Mouse (Mus musculus) thymus, adult 2 months (tissue): ENCODE results near the gene Ipo4. TPM values are rescaled to one million over a fixed set of nuclear protein-coding genes. Genes with fewer than 3 reads are reported as not detected.
A peak's percentile ranks its signal among the peaks of the same experiment; 100 is the strongest.

Experiments used
- DNase-seq: peaks from one replicate; pipeline ENCODE4 v3.0.0; 2021
- H3K27ac ChIP-seq: fragments of 200-500 bp; 2 replicates; pipeline ENCODE4 v1.5.1; 2012; ENCODE audit warnings: low read length, control low read depth; ENCODE audit not compliant: control insufficient read depth, insufficient read depth
- H3K27me3 ChIP-seq: fragments of 200-500 bp; 2 replicates; pipeline ENCODE4 v1.6.1; 2012; ENCODE audit warnings: mild to moderate bottlenecking, low read length, moderate library complexity, mixed read lengths; ENCODE audit not compliant: control insufficient read depth, insufficient read depth
- H3K36me3 ChIP-seq: fragments of 200-500 bp; 2 replicates; pipeline ENCODE4 v1.6.1; 2012; ENCODE audit warnings: mild to moderate bottlenecking, low read length, moderate library complexity; ENCODE audit not compliant: control insufficient read depth, insufficient read depth
- H3K4me1 ChIP-seq: fragments of 200-500 bp; replicated peaks from 2 replicates; pipeline ENCODE4 v1.6.1; 2012; ENCODE audit warnings: low read length; ENCODE audit not compliant: control insufficient read depth, insufficient read depth
- H3K4me3 ChIP-seq: fragments of 200-500 bp; 2 replicates; pipeline ENCODE4 v1.5.1; 2012; ENCODE audit warnings: mild to moderate bottlenecking, low read length, control low read depth, moderate library complexity; ENCODE audit not compliant: control insufficient read depth, insufficient read depth
- CTCF ChIP-seq: fragments of 200-500 bp; IDR thresholded peaks from 2 replicates; pipeline ENCODE4 v1.5.1; 2012; ENCODE audit warnings: mild to moderate bottlenecking, control low read depth, low read length, moderate library complexity, borderline replicate concordance; ENCODE audit not compliant: control insufficient read depth, poor library complexity, insufficient read depth; ENCODE audit errors: extremely low read depth
- POLR2A ChIP-seq: fragments of 200-500 bp; IDR thresholded peaks from 2 replicates; pipeline ENCODE4 v1.6.1; 2012; ENCODE audit warnings: mild to moderate bottlenecking, low read length, control low read depth, moderate library complexity; ENCODE audit not compliant: control insufficient read depth, poor library complexity, insufficient read depth; ENCODE audit errors: extremely low read depth
- WGBS: fragments of 180-500 bp; shearing (Covaris S2); methylation state at CpG from one replicate; pipeline ENCODE4 v1.1.7; 2018; 5-methylcytosine and 5-hydroxymethylcytosine counted together
- polyA plus RNA-seq: library from polyadenylated mRNA; depleted of rRNA; stranded (reverse); fragments of >200 nt; gene quantifications from 2 replicates; pipeline ENCODE4 v1.2.3, GENCODE M21; 2012

Ipo4 gene
- polyA plus RNA-seq, 1 experiment, result 71.6 TPM

GRCm38 (mm10) chr14:55591331-55591891, 44.3 kb downstream of the Ipo4 start, which contains the start of gene Rnf31:
TSS of gene Rnf31 (plus strand) at chr14:55591708.
- peaks cover 20% of the 10 kb centered on the region for H3K36me3 ChIP-seq
- WGBS, result under 1% methylated on average over 33 of the region's 33 CpGs
- H3K27ac ChIP-seq, result peak within 1 kb of the TSS; percentile 82
- H3K4me1 ChIP-seq, result peaks cover 13% of the 10 kb centered on the region
- peak within 1 kb of the TSS; percentile 70 for H3K4me3 ChIP-seq
- H3K27me3 ChIP-seq, result no peaks in the 10 kb centered on the region
- DNase-seq, result peak; percentile 89
- TF ChIP-seq POLR2A (no peak), CTCF (0 out of 2 replicates have a peak, but pooled peaks have one; percentile 28)

- WGBS, result under 1% methylated on average over 22 of the region's 22 CpGs
- Histone ChIP-seq H3K4me1 (peaks cover 13% of the 10 kb centered on the region), H3K27ac (peak within 1 kb of the TSS; percentile 82), H3K4me3 (peak within 1 kb of the TSS; percentile 70), H3K27me3 (no peaks in the 10 kb centered on the region), H3K36me3 (peaks cover 14% of the 10 kb centered on the region)
- DNase-seq, result peak; percentile 66
- TF ChIP-seq POLR2A (no peak), CTCF (0 out of 2 replicates have a peak, but pooled peaks have one; percentile 8)
Measured at GRCm38 (mm10) chr14:55590748-55591330, 44.9 kb downstream of the Ipo4 start, which contains the start of gene Psme2. TSS of gene Psme2 (minus strand) at chr14:55591113.

- H3K27ac ChIP-seq, result no peak overlapping the region; the same call in 1 of the 2 replicates
- no peak for DNase-seq
- TF ChIP-seq POLR2A (no peak), CTCF (no peak)
- H3K36me3 ChIP-seq, result peaks cover 5% of the 10 kb centered on the region; the same call in 1 of the 2 replicates
- H3K27me3 ChIP-seq, result no peaks in the 10 kb centered on the region
- no peak overlapping the region for H3K4me3 ChIP-seq
- peaks cover 21% of the 10 kb centered on the region for H3K4me1 ChIP-seq
- 73% methylated on average over 11 of the region's 11 CpGs for WGBS
Measured at GRCm38 (mm10) chr14:55589771-55590448, 45.8 kb downstream of the Ipo4 start.

- H3K27ac ChIP-seq, result no peak overlapping the region
- H3K4me3 ChIP-seq, result no peak overlapping the region
- 0 out of 2 replicates have a peak, but pooled peaks cover 5% of the 10 kb centered on the region for H3K36me3 ChIP-seq
- H3K4me1 ChIP-seq, result peaks cover 25% of the 10 kb centered on the region
- DNase-seq, result no peak
- no peaks in the 10 kb centered on the region for H3K27me3 ChIP-seq
- TF ChIP-seq POLR2A, result no peak
- no peak for TF ChIP-seq CTCF
- WGBS, result 98% methylated on average over 5 of the region's 5 CpGs
Measured at GRCm38 (mm10) chr14:55589271-55589670, 46.5 kb downstream of the Ipo4 start.

- H3K27me3 ChIP-seq, result no peaks in the 10 kb centered on the region
- no peak for TF ChIP-seq CTCF
- TF ChIP-seq POLR2A, result no peak
- no peak overlapping the region for H3K4me3 ChIP-seq
- H3K27ac ChIP-seq, result no peak overlapping the region
- DNase-seq, result no peak
- H3K4me1 ChIP-seq, result peaks cover 17% of the 10 kb centered on the region
- peaks cover 6% of the 10 kb centered on the region; the same call in 1 of the 2 replicates for H3K36me3 ChIP-seq
- WGBS, result 97% methylated on average over 2 of the region's 2 CpGs
Measured at GRCm38 (mm10) chr14:55586149-55586548, 49.6 kb downstream of the Ipo4 start.

GRCm38 (mm10) chr14:55585566-55585960, 50.2 kb downstream of the Ipo4 start:
- TF ChIP-seq POLR2A, result no peak
- no peak for TF ChIP-seq CTCF
- H3K27ac ChIP-seq, result peak overlapping the region; percentile 50; the same call in 1 of the 2 replicates
- H3K27me3 ChIP-seq, result no peaks in the 10 kb centered on the region
- H3K4me1 ChIP-seq, result peaks cover 17% of the 10 kb centered on the region
- no peak for DNase-seq
- no peak overlapping the region for H3K4me3 ChIP-seq
- H3K36me3 ChIP-seq, result peaks cover 12% of the 10 kb centered on the region; the same call in 1 of the 2 replicates
- 45% methylated on average over 6 of the region's 6 CpGs for WGBS
